Mouse (Mus musculus) liver, embryonic 12.5 days (tissue): ENCODE data around the gene Gm9945. TPM values are rescaled to one million over a fixed set of nuclear protein-coding genes. Genes with fewer than 3 reads are reported as not detected.
A peak's percentile ranks its signal among the peaks of the same experiment; 100 is the strongest.

ENCODE experiments used
- ATAC-seq: fragments of 200-750 bp; cut with Nextera tagmentation; 2 replicates; pipeline ENCODE4 v1.8.0; 2017; ENCODE audit warnings: moderate number of reproducible peaks, mild to moderate bottlenecking, moderate library complexity
- H3K27ac ChIP-seq: fragments of 300-500 bp; sonication (generic); 2 replicates; pipeline ENCODE4 v1.5.1; 2016; ENCODE audit warnings: mild to moderate bottlenecking
- H3K27me3 ChIP-seq: fragments of 300-500 bp; sonication (generic); replicated peaks from 2 replicates; pipeline ENCODE4 v1.6.1; 2016; ENCODE audit warnings: mild to moderate bottlenecking, moderate library complexity
- H3K36me3 ChIP-seq: fragments of 300-500 bp; sonication (generic); 2 replicates; pipeline ENCODE4 v1.6.1; 2016; ENCODE audit warnings: mild to moderate bottlenecking, moderate library complexity
- H3K4me1 ChIP-seq: fragments of 300-500 bp; sonication (generic); 2 replicates; pipeline ENCODE4 v1.6.1; 2016
- H3K4me2 ChIP-seq: fragments of 300-500 bp; sonication (generic); 2 replicates; pipeline ENCODE4 v1.6.1; 2016; ENCODE audit warnings: mild to moderate bottlenecking, moderate library complexity
- H3K4me3 ChIP-seq: fragments of 300-500 bp; sonication (generic); 2 replicates; pipeline ENCODE4 v1.5.1; 2016; ENCODE audit warnings: mild to moderate bottlenecking, moderate library complexity
- H3K9ac ChIP-seq: fragments of 300-500 bp; sonication (generic); 2 replicates; pipeline ENCODE4 v1.6.1; 2016; ENCODE audit warnings: mild to moderate bottlenecking, moderate library complexity
- H3K9me3 ChIP-seq: fragments of 300-500 bp; sonication (generic); replicated peaks from 2 replicates; pipeline ENCODE4 v1.6.1; 2016; ENCODE audit warnings: mild to moderate bottlenecking, moderate library complexity
- WGBS: fragments of 180-500 bp; shearing (Covaris S2); methylation state at CpG from one replicate; pipeline ENCODE4 v1.1.7; 2016; ENCODE audit not compliant: insufficient replicate concordance; 5-methylcytosine and 5-hydroxymethylcytosine counted together
- polyA plus RNA-seq: library from polyadenylated mRNA; unstranded; fragments of >200 nt; fragmentation: Nextera tagmentation; extraction: Ambion mirVana; gene quantifications from 2 replicates; pipeline ENCODE4 v1.2.1, GENCODE M21; 2016

Gene Gm9945
- polyA plus RNA-seq, 1 experiment from 2014 or later, result 0.48 TPM

DNA sequence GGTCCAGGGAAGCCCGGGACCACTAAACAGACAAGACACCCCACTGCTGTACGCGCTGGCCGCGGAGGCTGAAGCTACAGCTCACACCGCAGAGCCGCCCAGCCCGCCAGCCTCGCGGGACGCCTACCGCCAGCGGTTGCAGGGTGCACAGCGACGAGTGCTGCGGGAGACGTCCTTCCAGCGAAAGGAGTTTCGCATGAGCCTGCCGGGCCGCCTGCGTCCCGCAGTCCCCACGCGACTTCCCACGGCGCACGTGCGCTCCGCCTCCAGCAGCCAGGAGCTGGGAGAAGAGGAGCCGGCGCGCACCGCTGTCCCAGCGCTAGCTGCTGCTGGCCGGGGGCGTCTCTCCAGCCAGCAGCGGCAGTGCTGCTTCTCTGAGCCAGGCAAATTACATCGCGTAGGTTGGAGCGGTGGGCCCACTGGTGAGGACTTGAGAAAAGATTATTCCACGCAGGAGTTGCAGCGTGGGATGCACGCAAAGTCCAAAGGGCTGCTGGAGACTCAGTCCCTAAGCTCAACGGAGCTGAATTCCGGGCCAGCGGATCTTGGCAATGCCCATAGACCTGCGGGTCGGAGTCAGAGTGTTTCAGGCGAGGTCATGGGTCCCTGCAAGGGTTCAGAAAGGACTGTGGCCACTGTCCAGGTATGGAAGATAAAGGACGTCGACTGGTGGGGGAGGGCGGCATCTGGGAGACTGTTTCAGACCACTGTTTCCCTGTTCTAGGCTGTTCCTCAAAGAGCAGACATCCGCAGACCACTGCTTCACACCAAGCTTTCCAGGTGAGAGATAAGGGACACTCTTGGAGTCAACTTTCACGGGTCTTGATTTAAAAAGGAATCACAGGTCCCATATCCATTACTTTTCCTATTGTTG is 16.2 kb upstream of the Gm9945 start:
- Histone ChIP-seq H3K9ac (peak overlapping the region; percentile 45; the same call in 1 of the 2 replicates), H3K27me3 (peaks cover 96% of the 10 kb centered on the region), H3K9me3 (no peaks in the 10 kb centered on the region), H3K4me2 (peak overlapping the region; percentile 72), H3K27ac (no peak overlapping the region), H3K4me1 (peaks cover 42% of the 10 kb centered on the region), H3K36me3 (no peaks in the 10 kb centered on the region), H3K4me3 (peak overlapping the region; percentile 48)
- ATAC-seq, result no peak
- WGBS, result 6% methylated on average over 55 of the region's 55 CpGs

DNA sequence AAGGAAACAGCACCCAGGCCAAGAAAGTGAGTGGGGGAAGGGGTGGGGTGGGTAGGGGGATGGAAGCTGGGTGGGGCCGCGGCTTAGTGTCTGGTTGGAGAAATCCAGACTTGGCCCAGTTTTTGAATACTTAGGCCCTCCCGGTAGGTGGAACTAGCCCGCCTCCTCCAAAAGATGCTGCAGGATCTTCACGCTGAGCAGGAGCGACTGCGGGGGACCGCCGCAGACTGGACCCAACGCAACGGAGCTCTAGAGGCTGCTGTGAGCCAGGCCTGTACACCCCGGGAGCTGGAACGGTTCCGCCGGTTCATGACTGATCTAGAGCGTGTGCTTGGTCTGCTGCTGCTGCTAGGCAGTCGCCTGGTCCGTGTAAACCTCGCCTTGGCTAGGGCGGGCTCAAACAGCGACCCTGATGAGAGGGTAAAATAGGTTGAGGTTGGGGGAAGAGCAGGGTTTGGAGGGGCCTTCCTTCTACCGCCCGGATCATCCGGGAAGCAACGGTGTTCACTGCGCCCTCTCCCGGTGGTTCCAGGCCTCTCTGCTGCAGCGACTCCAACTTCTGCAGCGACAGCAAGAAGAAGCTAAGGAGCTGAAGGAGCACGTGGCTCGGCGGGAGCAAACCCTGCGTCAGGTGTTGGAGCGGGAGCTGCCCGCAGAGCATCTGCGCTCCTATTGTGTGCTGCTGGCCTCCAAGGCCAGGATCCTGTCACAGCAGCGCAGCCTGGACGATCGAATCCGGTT is 13.6 kb upstream of the Gm9945 start:
- H3K4me1 ChIP-seq, result peaks cover 44% of the 10 kb centered on the region
- H3K27me3 ChIP-seq, result peaks cover 99% of the 10 kb centered on the region
- ATAC-seq, result peak; percentile 21; the same call in 1 of the 2 replicates
- H3K4me2 ChIP-seq, result peak overlapping the region; percentile 60
- no peak overlapping the region for H3K27ac ChIP-seq
- H3K9me3 ChIP-seq, result no peaks in the 10 kb centered on the region
- 8% methylated on average over 40 of the region's 40 CpGs for WGBS
- no peak overlapping the region for H3K9ac ChIP-seq
- no peaks in the 10 kb centered on the region for H3K36me3 ChIP-seq
- peak overlapping the region; percentile 19; the same call in 1 of the 2 replicates for H3K4me3 ChIP-seq

DNA sequence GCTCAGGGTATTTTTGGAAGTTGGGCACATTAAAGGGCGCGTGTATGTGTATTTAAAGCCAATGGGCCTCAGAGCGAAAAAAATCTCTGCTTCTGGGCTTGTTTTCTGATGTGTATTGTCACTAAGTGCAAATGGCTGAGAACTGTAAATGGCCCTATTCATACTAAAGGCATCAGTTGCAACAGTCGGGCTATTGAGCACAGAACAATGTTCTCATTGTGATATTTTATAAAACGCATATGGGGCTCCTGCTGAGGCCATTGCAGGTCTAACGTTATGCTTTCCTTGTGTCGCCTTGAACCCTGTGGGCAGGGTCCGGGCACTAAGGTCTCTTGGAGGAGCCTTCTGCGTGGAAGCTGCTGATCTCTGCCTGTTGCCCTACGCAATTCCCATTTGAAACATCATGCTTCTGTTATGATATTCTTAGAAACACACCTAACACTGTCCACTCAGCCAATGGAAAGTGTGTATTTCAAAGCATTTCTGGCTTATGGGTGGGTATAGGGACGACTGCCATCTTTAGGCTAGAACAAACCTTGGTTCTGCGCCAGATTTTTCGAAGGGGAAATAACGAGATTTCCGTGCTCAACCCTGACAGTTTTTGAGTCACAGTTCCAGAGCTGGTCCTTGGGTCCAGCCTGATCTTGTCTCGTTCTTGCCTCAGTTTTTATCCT is 10.5 kb upstream of the Gm9945 start:
- Histone ChIP-seq H3K4me1 (peaks cover 19% of the 10 kb centered on the region), H3K9ac (no peak overlapping the region), H3K4me2 (peak overlapping the region; percentile 41), H3K27me3 (peaks cover 97% of the 10 kb centered on the region), H3K9me3 (no peaks in the 10 kb centered on the region), H3K36me3 (no peaks in the 10 kb centered on the region), H3K4me3 (no peak overlapping the region), H3K27ac (no peak overlapping the region)
- ATAC-seq, result no peak
- 42% methylated on average over 16 of the region's 16 CpGs for WGBS

DNA sequence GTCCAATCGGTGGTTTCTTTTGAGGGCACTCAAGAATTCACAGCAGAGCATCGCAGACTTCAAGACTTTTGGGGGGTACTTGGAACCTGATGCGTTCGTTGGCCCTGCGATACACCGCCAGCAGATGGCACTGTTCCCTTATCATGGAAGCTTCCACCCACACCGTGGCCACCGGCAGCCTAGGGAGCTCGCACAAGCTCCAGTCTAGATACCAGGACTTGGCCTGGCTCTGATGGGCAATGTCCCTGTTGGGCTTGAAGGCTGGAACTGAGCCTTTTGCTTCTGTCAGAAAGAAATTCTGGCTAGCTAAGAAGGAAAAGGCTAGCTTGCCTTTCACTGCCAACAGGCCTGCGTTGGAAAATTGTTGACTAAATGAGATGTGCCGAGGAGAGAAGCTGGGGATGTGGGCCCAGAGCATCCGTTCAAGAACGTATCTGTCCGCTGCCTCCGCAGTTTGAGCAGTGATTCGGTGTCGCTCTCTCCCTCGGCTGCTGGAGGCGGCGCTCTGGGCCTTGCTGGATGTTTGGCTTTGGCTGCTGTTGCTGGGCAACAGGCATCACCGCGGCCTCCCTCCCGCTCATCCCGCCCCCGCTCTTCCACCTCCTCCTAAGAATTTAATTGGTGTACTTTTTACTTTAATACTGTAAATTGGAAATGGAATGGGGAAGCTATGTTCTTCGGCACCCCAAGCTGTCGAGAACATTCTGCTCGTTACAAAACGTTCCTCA is 9.8 kb upstream of the Gm9945 start, which contains the start of gene Gm9837:
TSS of gene Gm9837 (minus strand) at position 512 of the 728 bp plus-strand sequence.
- peaks cover 19% of the 10 kb centered on the region for H3K4me1 ChIP-seq
- H3K9me3 ChIP-seq, result no peaks in the 10 kb centered on the region
- H3K4me2 ChIP-seq, result peak within 1 kb of the TSS; percentile 41
- H3K4me3 ChIP-seq, result no peak within 1 kb of the TSS
- H3K27ac ChIP-seq, result no peak within 1 kb of the TSS
- peak; percentile 76 for ATAC-seq
- H3K27me3 ChIP-seq, result peaks cover 97% of the 10 kb centered on the region
- no peaks in the 10 kb centered on the region for H3K36me3 ChIP-seq
- H3K9ac ChIP-seq, result no peak within 1 kb of the TSS
- WGBS, result 7% methylated on average over 29 of the region's 29 CpGs

DNA sequence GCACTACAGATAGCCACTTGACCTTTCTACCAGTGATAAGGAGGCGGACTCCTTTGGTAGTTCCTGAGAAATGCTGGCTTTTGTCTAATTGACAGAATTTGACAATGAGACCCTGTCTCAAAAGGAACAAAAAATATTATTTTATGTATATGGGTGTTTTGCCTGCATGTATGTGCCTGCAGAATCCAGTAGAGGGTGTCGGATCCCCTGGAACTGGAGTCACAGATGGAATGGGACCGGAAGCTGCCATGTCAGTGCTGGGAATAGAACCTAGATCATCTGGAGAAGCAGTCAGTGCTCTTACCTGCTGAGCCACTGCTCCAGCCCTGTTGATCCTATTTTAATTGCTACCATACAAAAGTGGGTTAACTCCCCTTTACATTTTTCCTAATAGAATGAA is 7.3 kb upstream of the Gm9945 start:
- Histone ChIP-seq H3K27ac (no peak overlapping the region), H3K4me3 (no peak overlapping the region), H3K9me3 (no peaks in the 10 kb centered on the region), H3K27me3 (peaks cover 94% of the 10 kb centered on the region), H3K9ac (no peak overlapping the region), H3K4me1 (peaks cover 9% of the 10 kb centered on the region), H3K36me3 (no peaks in the 10 kb centered on the region), H3K4me2 (no peak overlapping the region)
- 64% methylated on average over 3 of the region's 3 CpGs for WGBS
- ATAC-seq, result no peak

DNA sequence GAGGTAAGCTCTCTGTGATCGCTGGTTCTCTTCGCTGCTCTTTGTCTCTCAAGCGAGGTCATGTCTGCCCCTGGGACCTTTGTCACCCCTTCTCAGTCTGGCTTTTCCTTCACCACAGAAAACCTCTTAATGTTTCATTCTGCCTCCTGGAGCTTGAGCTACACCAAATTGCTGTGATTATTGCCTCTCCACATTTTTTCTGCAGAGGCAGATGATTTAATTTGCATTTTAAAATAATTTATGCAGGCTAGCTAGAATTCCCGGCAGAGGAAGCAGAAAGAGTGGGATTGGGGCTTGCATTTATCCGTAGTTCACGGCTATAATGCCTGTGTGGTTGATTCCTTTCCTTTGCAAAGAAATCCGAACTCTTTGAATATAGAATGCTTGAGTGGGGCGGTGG is 4.3 kb upstream of the Gm9945 start:
- Histone ChIP-seq H3K36me3 (no peaks in the 10 kb centered on the region; the same call in 1 of the 2 replicates), H3K27me3 (peaks cover 95% of the 10 kb centered on the region), H3K9ac (no peak overlapping the region), H3K9me3 (no peaks in the 10 kb centered on the region), H3K4me1 (peaks cover 32% of the 10 kb centered on the region), H3K4me2 (no peak overlapping the region), H3K27ac (no peak overlapping the region), H3K4me3 (no peak overlapping the region)
- no peak for ATAC-seq
- 39% methylated on average over 8 of the region's 8 CpGs for WGBS

DNA sequence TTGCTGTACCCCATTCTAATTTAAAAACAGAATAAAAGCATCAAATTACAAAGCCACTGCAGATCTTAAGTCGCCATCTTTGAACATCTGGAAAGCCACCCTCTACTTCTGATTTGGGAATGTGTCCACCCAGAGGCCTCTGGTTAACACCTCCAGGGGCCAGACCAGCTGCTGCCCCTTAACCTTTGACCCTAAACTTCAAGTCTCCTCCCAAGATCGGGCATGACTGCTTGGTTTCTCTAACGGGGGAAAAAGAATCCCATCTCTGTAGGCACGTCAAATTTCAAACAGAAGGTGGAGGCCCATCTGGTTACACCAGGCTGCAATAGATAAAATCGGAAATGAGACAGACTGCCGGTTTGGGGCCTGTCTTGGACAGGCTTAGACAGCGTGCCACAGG is 2.1 kb upstream of the Gm9945 start:
- H3K36me3 ChIP-seq, result no peaks in the 10 kb centered on the region; the same call in 1 of the 2 replicates
- H3K27me3 ChIP-seq, result peaks cover 75% of the 10 kb centered on the region
- ATAC-seq, result no peak
- H3K4me3 ChIP-seq, result peak overlapping the region; percentile 73
- H3K4me2 ChIP-seq, result peak overlapping the region; percentile 88
- H3K9me3 ChIP-seq, result no peaks in the 10 kb centered on the region
- WGBS, result 28% methylated on average over 7 of the region's 7 CpGs
- peaks cover 48% of the 10 kb centered on the region for H3K4me1 ChIP-seq
- H3K9ac ChIP-seq, result no peak overlapping the region
- H3K27ac ChIP-seq, result no peak overlapping the region

DNA sequence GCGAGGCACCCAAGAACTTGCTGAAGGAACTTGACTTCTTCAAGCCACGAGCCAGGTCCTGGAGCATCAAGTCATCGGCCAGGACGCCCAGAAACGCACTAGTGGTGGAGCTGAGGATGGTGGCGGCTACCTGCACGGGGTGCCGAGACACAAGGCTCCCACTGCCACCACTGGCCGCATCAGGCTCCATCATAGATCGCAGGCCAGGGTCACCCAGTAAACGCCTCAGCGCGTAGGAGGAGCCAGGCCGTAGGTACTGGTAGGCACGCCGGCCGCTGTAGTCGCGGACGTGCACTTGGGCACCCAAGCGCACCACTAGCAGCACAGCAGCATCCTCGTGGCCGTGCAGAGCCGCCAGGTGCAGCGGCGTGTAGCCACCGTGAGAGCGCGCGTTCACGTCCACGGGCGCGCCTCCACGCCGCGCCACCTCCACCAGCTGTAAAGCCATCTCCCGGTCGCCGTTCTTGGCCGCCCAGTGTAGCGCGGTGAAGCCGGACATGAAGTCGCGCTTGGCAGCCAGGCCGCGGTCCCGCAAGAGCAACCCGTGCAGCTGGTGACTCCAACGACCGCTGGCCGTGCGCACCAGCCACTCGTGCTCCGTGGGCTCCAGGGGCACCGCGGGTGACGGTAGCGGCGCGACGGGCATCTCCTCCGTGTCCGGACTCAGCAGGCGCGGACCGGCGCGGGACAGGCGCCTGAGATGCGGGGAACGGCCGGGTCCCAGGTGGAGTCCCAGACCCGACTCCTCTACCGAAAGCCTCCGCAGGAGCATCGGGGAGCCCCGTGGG is 1.4 kb upstream of the Gm9945 start:
- no peaks in the 10 kb centered on the region for H3K9me3 ChIP-seq
- H3K9ac ChIP-seq, result peak overlapping the region; percentile 83
- peak overlapping the region; percentile 99; the same call in 1 of the 2 replicates for H3K27ac ChIP-seq
- H3K4me2 ChIP-seq, result peak overlapping the region; percentile 88
- peak overlapping the region; percentile 73 for H3K4me3 ChIP-seq
- H3K4me1 ChIP-seq, result peaks cover 55% of the 10 kb centered on the region
- no peaks in the 10 kb centered on the region; the same call in 1 of the 2 replicates for H3K36me3 ChIP-seq
- peaks cover 69% of the 10 kb centered on the region for H3K27me3 ChIP-seq
- no peak for ATAC-seq
- WGBS, result 10% methylated on average over 79 of the region's 79 CpGs

DNA sequence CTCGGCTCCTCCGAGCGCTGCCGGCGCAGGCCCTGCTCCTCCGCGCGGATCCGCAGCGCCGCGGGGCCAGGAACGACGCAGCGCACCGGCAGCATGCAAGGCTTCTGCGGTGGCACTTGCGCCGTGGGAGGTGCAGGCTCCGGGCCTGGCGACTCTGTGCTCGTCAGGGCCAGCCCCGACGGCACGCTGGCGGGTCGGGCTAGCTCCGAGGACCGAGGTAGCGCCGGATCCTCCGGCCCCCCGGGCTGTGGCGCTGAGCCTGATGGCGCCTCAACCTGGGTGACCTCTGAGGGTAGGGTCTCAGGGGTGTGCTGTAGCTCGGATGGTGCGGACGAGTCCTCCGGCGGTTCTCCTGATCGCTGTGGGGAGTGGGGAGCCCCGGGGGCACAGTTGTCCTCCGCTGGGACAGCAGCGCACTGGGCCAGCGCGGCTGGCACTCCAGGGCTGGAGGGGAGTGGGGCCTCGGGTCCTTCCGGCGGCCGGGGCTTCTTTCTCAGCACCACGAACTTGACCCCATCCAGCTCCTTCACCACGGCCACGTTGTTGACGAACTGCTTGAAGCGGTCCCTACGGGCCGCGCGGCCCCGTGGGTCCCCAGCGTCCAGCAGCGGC is 689 bp upstream of the Gm9945 start:
- Histone ChIP-seq H3K4me2 (peak overlapping the region; percentile 88), H3K9me3 (no peaks in the 10 kb centered on the region), H3K4me1 (peaks cover 62% of the 10 kb centered on the region), H3K27me3 (peaks cover 62% of the 10 kb centered on the region), H3K27ac (peak overlapping the region; percentile 99), H3K4me3 (peak overlapping the region; percentile 73), H3K9ac (peak overlapping the region; percentile 83), H3K36me3 (no peaks in the 10 kb centered on the region; the same call in 1 of the 2 replicates)
- ATAC-seq, result no peak
- WGBS, result 2% methylated on average over 62 of the region's 62 CpGs

DNA sequence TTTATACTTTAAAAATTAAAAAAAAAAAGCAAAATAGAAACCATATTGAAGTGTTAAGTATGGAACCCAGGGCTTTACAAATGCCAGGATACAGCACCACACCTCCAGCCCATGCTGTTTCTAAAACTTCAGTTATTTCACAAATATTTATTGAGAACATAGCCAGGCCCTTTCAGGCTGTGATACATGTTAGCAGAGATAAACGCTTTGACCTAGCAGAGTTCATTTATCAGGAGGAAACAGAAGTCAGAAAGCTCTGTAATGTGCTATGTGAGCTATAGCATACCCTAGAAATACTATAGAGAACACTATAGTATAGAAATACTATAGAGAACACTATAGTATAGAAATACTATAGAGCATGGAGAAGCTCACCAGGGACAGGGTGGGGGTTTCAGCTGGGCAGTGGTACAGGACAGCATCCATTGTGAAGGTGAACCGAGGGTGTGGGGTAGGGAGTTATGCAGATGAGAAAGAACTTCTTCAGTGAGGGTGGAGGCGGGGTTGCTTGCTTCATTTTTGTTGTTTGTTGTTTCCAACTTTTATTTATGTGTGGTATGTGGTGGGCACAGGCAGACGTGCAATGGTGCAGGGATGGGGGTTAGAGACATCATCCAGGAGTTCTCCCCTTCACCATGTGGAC is 1.2 kb downstream of the Gm9945 start:
- 31% methylated on average over 4 of the region's 4 CpGs for WGBS
- peak overlapping the region; percentile 99 for H3K27ac ChIP-seq
- ATAC-seq, result peak; percentile 84
- H3K4me1 ChIP-seq, result peaks cover 72% of the 10 kb centered on the region
- peak overlapping the region; percentile 47 for H3K9ac ChIP-seq
- no peaks in the 10 kb centered on the region; the same call in 1 of the 2 replicates for H3K36me3 ChIP-seq
- H3K4me3 ChIP-seq, result peak overlapping the region; percentile 73
- H3K9me3 ChIP-seq, result no peaks in the 10 kb centered on the region
- H3K4me2 ChIP-seq, result peak overlapping the region; percentile 88
- peaks cover 46% of the 10 kb centered on the region for H3K27me3 ChIP-seq
